Mouse (Mus musculus): ENCODE results near the gene Cyp2g1. TPM values are rescaled to one million over a fixed set of nuclear protein-coding genes. Genes with fewer than 3 reads are reported as not detected.
"Not testable (repeated sequence)": the region's sequence is repeated elsewhere in the genome, so short reads cannot be mapped to it uniquely, and the experiment has no call there.

Gene Cyp2g1
- polyA plus RNA-seq, 1 experiment from 2014 or later, result not detected

DNA sequence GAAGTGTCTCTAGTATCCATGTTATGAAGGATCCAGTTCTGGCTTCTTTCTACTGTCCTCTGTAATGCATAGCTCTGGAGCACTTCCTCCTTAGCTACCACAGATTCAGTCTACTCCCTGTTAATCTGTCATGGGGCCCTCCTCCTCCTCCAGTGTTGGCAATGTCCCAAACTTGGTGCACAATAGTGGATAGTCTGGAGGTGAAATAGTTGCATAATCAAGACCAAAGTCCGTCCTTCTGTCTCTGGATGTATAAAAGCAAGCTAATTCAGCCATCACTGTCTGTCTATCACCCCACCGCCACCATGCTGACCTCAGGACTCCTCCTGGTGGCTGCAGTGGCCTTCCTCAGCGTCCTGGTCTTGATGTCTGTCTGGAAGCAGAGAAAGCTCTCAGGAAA, 26.4 kb downstream of the Cyp2g1 start, which contains the start of gene Cyp2a5:
Gene Cyp2a5 (plus strand): TSS at position 247 of the 400 bp plus-strand sequence.
- 83% methylated on average over 3 of the region's 3 CpGs for WGBS
- peak; percentile 48; the same call in 1 of the 2 replicates for ATAC-seq

GRCm38 (mm10) chr7:26843400-26843799, 34.7 kb downstream of the Cyp2g1 start:
- not testable (repeated sequence) for H3K4me2 ChIP-seq (ENCODE audit: low read depth, low read length); H3K9me3 ChIP-seq (ENCODE audit: control insufficient read depth, low read length); H3K4me1 ChIP-seq (ENCODE audit: control insufficient read depth, insufficient read depth, low read length); H3K4me3 ChIP-seq (ENCODE audit: low read length); H3K9ac ChIP-seq (ENCODE audit: low read depth, low read length); H3K36me3 ChIP-seq (ENCODE audit: control insufficient read depth, insufficient read depth, low read length); ATAC-seq; H3K27me3 ChIP-seq (replicated peaks; ENCODE audit: control insufficient read depth, insufficient read depth, low read length); H3K27ac ChIP-seq (ENCODE audit: low read length)
- 74% methylated on average over 2 of the region's 2 CpGs for WGBS

More for the DNA sequence above, 26.4 kb downstream of the Cyp2g1 start, which contains the start of gene Cyp2a5:
- not testable (repeated sequence) for H3K4me1 ChIP-seq (ENCODE audit: control insufficient read depth, insufficient read depth, low read length); H3K9ac ChIP-seq (ENCODE audit: low read depth, low read length); H3K4me2 ChIP-seq (ENCODE audit: low read depth, low read length); H3K27me3 ChIP-seq (replicated peaks; ENCODE audit: control insufficient read depth, insufficient read depth, low read length); H3K9me3 ChIP-seq (ENCODE audit: control insufficient read depth, low read length); H3K4me3 ChIP-seq (ENCODE audit: low read length); H3K27ac ChIP-seq (ENCODE audit: low read length); H3K36me3 ChIP-seq (ENCODE audit: control insufficient read depth, insufficient read depth, low read length)

- not testable (repeated sequence) for H3K27ac ChIP-seq (ENCODE audit: low read length); H3K9me3 ChIP-seq (ENCODE audit: control insufficient read depth, low read length); ATAC-seq; H3K9ac ChIP-seq (ENCODE audit: low read depth, low read length); H3K4me1 ChIP-seq (ENCODE audit: control insufficient read depth, insufficient read depth, low read length); H3K36me3 ChIP-seq (ENCODE audit: control insufficient read depth, insufficient read depth, low read length); H3K4me2 ChIP-seq (ENCODE audit: low read depth, low read length); H3K27me3 ChIP-seq (replicated peaks; ENCODE audit: control insufficient read depth, insufficient read depth, low read length); H3K4me3 ChIP-seq (ENCODE audit: low read length)
Measured at GRCm38 (mm10) chr7:26850063-26850462, 41.4 kb downstream of the Cyp2g1 start.

Other genes with a start within 250 kb of the Cyp2g1 start
- gene Vmn1r185, start 190.4 kb upstream of the Cyp2g1 start, polyA plus RNA-seq (2015; fragmentation: Nextera tagmentation; extraction: Ambion mirVana), result not detected in 2 replicates
- not detected in 2 replicates for gene Cyp2b23, start 122.5 kb upstream of the Cyp2g1 start, polyA plus RNA-seq (2015; fragmentation: Nextera tagmentation; extraction: Ambion mirVana)
- gene Cyp2b19, start 51.8 kb upstream of the Cyp2g1 start, polyA plus RNA-seq (2015; fragmentation: Nextera tagmentation; extraction: Ambion mirVana), result not detected in 2 replicates
- gene Cyp2a5, start 26.4 kb downstream of the Cyp2g1 start, polyA plus RNA-seq (2015; fragmentation: Nextera tagmentation; extraction: Ambion mirVana), result 0.12 TPM in 1 of 2 replicates, not detected in the other
- not detected in 2 replicates for gene Cyp2a22, start 130.5 kb downstream of the Cyp2g1 start, polyA plus RNA-seq (2015; fragmentation: Nextera tagmentation; extraction: Ambion mirVana)
- 0.23 TPM in 1 of 2 replicates, not detected in the other for gene Cyp2a12, start 220.2 kb downstream of the Cyp2g1 start, polyA plus RNA-seq (2015; fragmentation: Nextera tagmentation; extraction: Ambion mirVana)

All from intestine, embryonic 16.5 days (tissue).